Mouse (Mus musculus) MEL (cell line): ENCODE data around the gene Slc41a1. TPM values are rescaled to one million over a fixed set of nuclear protein-coding genes. Genes with fewer than 3 reads are reported as not detected.

Experiments
- DNase-seq: peaks from one replicate; pipeline ENCODE4 v3.0.0; 2011; ENCODE audit warnings: low read depth, low spot score
- H3K27ac ChIP-seq: 2 replicates; pipeline ENCODE4 v1.5.1; 2012; ENCODE audit warnings: low read depth, mild to moderate bottlenecking, control low read depth, low read length, moderate library complexity; ENCODE audit not compliant: control insufficient read depth
- H3K27me3 ChIP-seq, 2 experiments: fragments of 150-350 bp in 1 of 2; sonication (generic) in 1 of 2; 2 replicates each; pipeline ENCODE4 v1.6.1; 2012; ENCODE audit warnings: low read length in 2 of 2, mild to moderate bottlenecking in 2 of 2, improper control_type of control experiment in 1 of 2, moderate library complexity in 1 of 2; ENCODE audit not compliant: insufficient read depth in 2 of 2, control insufficient read depth in 1 of 2
- H3K36me3 ChIP-seq, 2 experiments: 2 replicates each; pipeline ENCODE4 v1.6.1; 2012 to 2014; ENCODE audit warnings: low read length in 2 of 2, improper control_type of control experiment in 1 of 2, inconsistent platforms in 1 of 2, mild to moderate bottlenecking in 1 of 2; ENCODE audit not compliant: insufficient read depth in 2 of 2, control insufficient read depth in 1 of 2
- H3K4me1 ChIP-seq, 2 experiments: fragments of 150-350 bp in 1 of 2; sonication (generic) in 1 of 2; 2 replicates each; pipeline ENCODE4 v1.6.1; 2012; ENCODE audit warnings: low read length in 2 of 2, improper control_type of control experiment in 1 of 2, mild to moderate bottlenecking in 1 of 2; ENCODE audit not compliant: insufficient read depth in 2 of 2, control insufficient read depth in 1 of 2
- H3K4me3 ChIP-seq, 2 experiments: fragments of 150-350 bp in 1 of 2; sonication (generic) in 1 of 2; 2 replicates each; pipeline ENCODE4 v1.5.1; 2012; ENCODE audit warnings: low read depth in 2 of 2, low read length in 2 of 2, mild to moderate bottlenecking in 2 of 2, moderate library complexity in 2 of 2, control low read depth in 1 of 2, improper control_type of control experiment in 1 of 2; ENCODE audit not compliant: control insufficient read depth in 1 of 2, insufficient read depth in 1 of 2
- H3K79me2 ChIP-seq: 2 replicates; pipeline ENCODE4 v1.6.1; 2012; ENCODE audit warnings: mild to moderate bottlenecking, low read length, moderate library complexity; ENCODE audit not compliant: control insufficient read depth, poor library complexity, insufficient read depth
- H3K9ac ChIP-seq: 2 replicates; pipeline ENCODE4 v1.6.1; 2012; ENCODE audit warnings: low read depth, mild to moderate bottlenecking, control low read depth, low read length, moderate library complexity; ENCODE audit not compliant: control insufficient read depth, poor library complexity, severe bottlenecking
- H3K9me3 ChIP-seq: fragments of 150-350 bp; sonication (generic); replicated peaks from 2 replicates; pipeline ENCODE4 v1.6.1; 2012; ENCODE audit warnings: mild to moderate bottlenecking, low read length, improper control_type of control experiment, moderate library complexity; ENCODE audit not compliant: insufficient read depth
- EP300 ChIP-seq, 2 experiments: IDR thresholded peaks; 2 replicates each; pipeline ENCODE4 v1.6.1; 2011; ENCODE audit warnings: improper control_type of control experiment in 2 of 2, low read length in 2 of 2, low read depth in 1 of 2, mild to moderate bottlenecking in 1 of 2
- ETS1 ChIP-seq: IDR thresholded peaks from 2 replicates; pipeline ENCODE4 v1.6.1; 2012; ENCODE audit warnings: low read depth, mild to moderate bottlenecking, inconsistent platforms, low read length, improper control_type of control experiment, moderate library complexity
- GATA1 ChIP-seq: IDR thresholded peaks from 2 replicates; pipeline ENCODE4 v1.6.1; 2011; ENCODE audit warnings: low read depth, low read length, improper control_type of control experiment
- JUND ChIP-seq: IDR thresholded peaks from 2 replicates; pipeline ENCODE4 v1.6.1; 2011; ENCODE audit warnings: low read depth, mild to moderate bottlenecking, improper control_type of control experiment, low read length
- MAFK ChIP-seq: IDR thresholded peaks from 2 replicates; pipeline ENCODE4 v1.6.1; 2011; ENCODE audit warnings: low read depth, mild to moderate bottlenecking, low read length, improper control_type of control experiment, borderline replicate concordance
- MEF2A ChIP-seq: IDR thresholded peaks from 2 replicates; pipeline ENCODE4 v1.6.1; 2014; ENCODE audit warnings: low read depth, mild to moderate bottlenecking, inconsistent platforms, low read length, improper control_type of control experiment; ENCODE audit not compliant: poor library complexity, insufficient replicate concordance, severe bottlenecking; ENCODE audit errors: extremely low read depth
- MYB ChIP-seq: IDR thresholded peaks from 2 replicates; pipeline ENCODE4 v1.6.1; 2011; ENCODE audit warnings: mild to moderate bottlenecking, low read depth, low read length, improper control_type of control experiment
- POLR2AphosphoS2 ChIP-seq: IDR thresholded peaks from 2 replicates; pipeline ENCODE4 v1.6.1; 2011; ENCODE audit warnings: low read length, improper control_type of control experiment
- POLR2AphosphoS5 ChIP-seq: IDR thresholded peaks from 2 replicates; pipeline ENCODE4 v1.6.1; 2012; ENCODE audit warnings: low read depth, borderline replicate concordance, mild to moderate bottlenecking, inconsistent platforms, low read length, moderate library complexity, mixed read lengths
- SIN3A ChIP-seq: IDR thresholded peaks from 2 replicates; pipeline ENCODE4 v1.6.1; 2012; ENCODE audit warnings: low read length, improper control_type of control experiment, inconsistent platforms
- TBP ChIP-seq: IDR thresholded peaks from 2 replicates; pipeline ENCODE4 v1.8.0; 2011; ENCODE audit warnings: low read depth, low read length, improper control_type of control experiment
- TCF12 ChIP-seq: IDR thresholded peaks from 2 replicates; pipeline ENCODE4 v1.6.1; 2014; ENCODE audit warnings: low read depth, mild to moderate bottlenecking, inconsistent platforms, low read length, improper control_type of control experiment, moderate library complexity
- UBTF ChIP-seq: IDR thresholded peaks from 2 replicates; pipeline ENCODE4 v1.6.1; 2012; ENCODE audit warnings: low read depth, mild to moderate bottlenecking, inconsistent platforms, low read length, improper control_type of control experiment, moderate library complexity, borderline replicate concordance; ENCODE audit not compliant: insufficient read depth
- USF1 ChIP-seq: IDR thresholded peaks from 2 replicates; pipeline ENCODE4 v1.6.1; 2014; ENCODE audit warnings: low read depth, mild to moderate bottlenecking, inconsistent platforms, low read length, improper control_type of control experiment, moderate library complexity
- USF2 ChIP-seq, 2 experiments: IDR thresholded peaks; 2 replicates each; pipeline ENCODE4 v1.6.1; 2011 to 2012; ENCODE audit warnings: improper control_type of control experiment in 2 of 2, low read length in 2 of 2, borderline replicate concordance in 1 of 2, inconsistent platforms in 1 of 2, low read depth in 1 of 2, mild to moderate bottlenecking in 1 of 2; ENCODE audit not compliant: insufficient read depth in 1 of 2
- ZKSCAN1 ChIP-seq: IDR thresholded peaks from 2 replicates; pipeline ENCODE4 v1.6.1; 2012; ENCODE audit warnings: low read depth, mild to moderate bottlenecking, inconsistent platforms, low read length, improper control_type of control experiment, moderate library complexity
- polyA plus RNA-seq, 2 experiments: library from polyadenylated mRNA; stranded (reverse) in 1 of 2; unstranded in 1 of 2; fragments of >175 nt in 1 of 2; fragments of >200 nt in 1 of 2; gene quantifications; 2 replicates each; pipeline versions ENCODE4 v1.2.1 to v1.2.4; 2012; ENCODE audit warnings: low replicate concordance in 2 of 2, low read depth in 1 of 2; ENCODE audit not compliant: insufficient read length in 2 of 2, insufficient read depth in 1 of 2, missing spikeins in 1 of 2
- total RNA-seq: library from RNA; depleted of rRNA; stranded (reverse); fragments of 300-350 nt; gene quantifications from 2 replicates; pipeline ENCODE4 v1.2.3, GENCODE M21; 2012

Slc41a1 gene
- total and polyA plus RNA-seq, 3 experiments, result 3.4 to 8.3 TPM; not detected in 1

DNA sequence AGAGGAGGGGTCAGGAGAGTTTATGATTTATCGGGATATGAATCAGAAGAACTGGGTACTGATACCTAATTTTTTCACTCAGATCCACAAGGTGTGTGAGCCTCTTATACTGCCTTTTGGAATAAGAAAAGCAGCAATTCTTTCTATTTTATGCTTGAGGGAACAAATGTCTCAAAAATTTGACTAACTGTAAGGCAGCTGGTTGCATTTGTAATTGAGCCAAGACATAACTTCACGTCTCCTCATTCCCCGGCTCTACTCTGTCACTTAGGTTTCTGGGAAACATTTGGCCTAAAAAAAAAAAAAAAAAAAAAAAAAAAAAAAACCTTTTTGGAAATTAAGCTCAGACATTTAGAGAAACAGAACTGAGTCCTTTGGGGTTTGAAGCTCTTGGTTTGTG lies 59.3 kb downstream of the Slc41a1 start:
- DNase-seq, result no peak
- Histone ChIP-seq H3K9me3 (no peaks in the 10 kb centered on the region), H3K27me3 (peaks cover 3 to 13% of the 10 kb centered on the region in 2 experiments), H3K36me3 (no peaks in the 10 kb centered on the region), H3K79me2 (no peaks in the 10 kb centered on the region), H3K9ac (no peak overlapping the region), H3K27ac (no peak overlapping the region), H3K4me3 (no peak overlapping the region), H3K4me1 (peaks cover 2 to 4% of the 10 kb centered on the region in 2 experiments; a peak in 3 of 4 replicates)
- TF ChIP-seq ETS1 (no peak), MAFK (no peak), SIN3A (no peak), TBP (no peak), EP300 (IDR thresholded peaks at IDR 0.05; ENCODE audit: low read depth in 1 of 2, low read length in 2 of 2) (no peak), UBTF (no peak), POLR2AphosphoS2 (no peak), MEF2A (no peak), ZKSCAN1 (no peak)

DNA sequence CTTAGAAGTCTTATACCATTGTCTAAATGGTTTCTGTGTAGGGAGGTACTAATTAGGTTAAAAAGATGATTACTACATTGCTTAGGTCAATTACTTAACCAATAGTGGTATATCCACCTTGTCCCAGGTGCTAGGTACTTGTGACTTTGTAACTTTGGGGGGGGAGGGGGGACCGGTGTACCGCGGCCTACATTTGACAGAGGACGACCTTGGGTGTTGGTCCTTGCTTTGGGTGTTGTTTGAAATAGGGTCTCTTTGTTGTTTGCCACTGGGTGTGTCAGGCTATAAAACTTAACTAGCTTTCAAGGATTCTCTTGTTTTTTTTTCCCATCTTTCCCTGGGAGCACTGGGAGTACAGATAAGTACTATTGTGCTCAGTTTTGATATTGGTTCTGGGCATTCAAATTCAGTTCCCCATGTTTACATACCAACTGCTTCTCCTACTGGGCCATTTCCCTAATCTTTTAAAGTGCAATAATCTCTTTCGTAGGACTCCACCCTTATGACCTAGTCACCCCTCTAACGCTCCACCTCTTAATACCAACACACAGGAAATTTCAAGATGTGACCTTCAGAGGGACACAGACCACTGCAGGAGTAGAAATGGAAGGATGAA lies 62.9 kb downstream of the Slc41a1 start:
- peaks cover 4 to 13% of the 10 kb centered on the region in 2 experiments for H3K27me3 ChIP-seq
- no peaks in the 10 kb centered on the region for H3K79me2 ChIP-seq
- no peak for TF ChIP-seq SIN3A
- no peak for TF ChIP-seq JUND
- TF ChIP-seq USF1, result no peak
- no peak for TF ChIP-seq POLR2AphosphoS5
- no peak for TF ChIP-seq TCF12
- TF ChIP-seq USF2 (IDR thresholded peaks at IDR 0.05; ENCODE audit: borderline replicate concordance in 1 of 2, insufficient read depth in 1 of 2, low read depth in 1 of 2, low read length in 2 of 2), result no peak
- TF ChIP-seq MYB, result no peak
- no peak for TF ChIP-seq GATA1
- TF ChIP-seq, all 39 proteins: peak for 0
- Histone ChIP-seq H3K4me1 (peaks cover 2 to 8% of the 10 kb centered on the region in 2 experiments; a peak in 3 of 4 replicates), H3K4me3 (no peak overlapping the region), H3K27ac (no peak overlapping the region), H3K9me3 (no peaks in the 10 kb centered on the region), H3K9ac (no peak overlapping the region), H3K36me3 (no peaks in the 10 kb centered on the region)
- DNase-seq, result no peak
